Mouse (Mus musculus) bone marrow macrophage, adult 2 months (primary cell): ENCODE data around the gene Lrrc66.

Experiments
- CTCF ChIP-seq: IDR thresholded peaks from 2 replicates; pipeline ENCODE4 v1.5.1; 2012; ENCODE audit warnings: low read depth, mild to moderate bottlenecking, low read length, moderate library complexity
- POLR2A ChIP-seq: IDR thresholded peaks from 2 replicates; pipeline ENCODE4 v1.6.1; 2012; ENCODE audit warnings: mild to moderate bottlenecking, low read depth, low read length, borderline replicate concordance

DNA sequence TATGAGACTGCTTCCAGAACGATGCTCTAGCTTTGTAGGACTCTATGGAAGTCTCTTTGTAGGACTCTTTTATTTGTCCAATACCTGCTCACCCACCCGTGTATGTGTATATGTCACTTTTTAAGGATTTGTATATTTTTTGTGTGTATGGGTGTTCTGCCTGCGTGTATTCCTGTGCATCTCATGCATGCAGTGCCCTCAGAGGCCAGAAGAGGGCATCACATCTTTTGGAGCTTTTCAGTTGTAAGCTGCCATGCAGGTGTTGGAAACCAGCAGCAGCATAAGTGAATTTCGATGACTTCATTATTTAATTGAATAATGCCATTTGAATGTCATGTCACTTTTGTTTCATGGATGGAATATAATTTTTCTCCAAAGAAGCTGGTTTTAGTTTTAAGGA is 9.8 kb upstream of the Lrrc66 start:
- TF ChIP-seq POLR2A = no peak
- no peak for TF ChIP-seq CTCF
